In genomic region chr6:39574555-39574869, GRCm38 (mm10) we compare ENCODE assay signal across 8 mouse cellular contexts. TPM values are rescaled to one million over a fixed set of nuclear protein-coding genes. Genes with fewer than 3 reads are reported as not detected.
A peak's percentile ranks its signal among the peaks of the same experiment; 100 is the strongest.
DNase-seq lines count a peak whose midpoint lies in the region; ATAC-seq lines count a peak whose summit lies in the region.

No protein-coding gene starts in this region.

- peak overlapping the region; percentile 71 for H3K4me2 ChIP-seq in embryonic facial prominence, embryonic 14.5 days (ENCODE audit: low read depth, low read length)
- H3K4me2 ChIP-seq in hindbrain, embryonic 13.5 days = peak overlapping the region; percentile 77
- H3K4me2 ChIP-seq in limb, embryonic 15.5 days = peak overlapping the region; percentile 86
- H3K4me2 ChIP-seq in stomach, embryonic 16.5 days (ENCODE audit: low read depth, low read length) = peak overlapping the region; percentile 69

- peak overlapping the region; percentile 81 for H3K4me3 ChIP-seq in embryonic facial prominence, embryonic 14.5 days (ENCODE audit: low read depth, low read length)
- peak overlapping the region; percentile 79 for H3K4me3 ChIP-seq in hindbrain, embryonic 13.5 days
- peak overlapping the region; percentile 96 for H3K4me3 ChIP-seq in limb, embryonic 15.5 days
- peak overlapping the region; percentile 82 for H3K4me3 ChIP-seq in stomach, embryonic 16.5 days (replicated peaks; ENCODE audit: low read length)

- 21% methylated on average over 10 of the region's 10 CpGs for WGBS in embryonic facial prominence, embryonic 14.5 days
- 27% methylated on average over 10 of the region's 10 CpGs for WGBS in hindbrain, embryonic 13.5 days
- WGBS in limb, embryonic 15.5 days = 19% methylated on average over 10 of the region's 10 CpGs
- WGBS in stomach, embryonic 16.5 days = 23% methylated on average over 10 of the region's 10 CpGs

- H3K9ac ChIP-seq in embryonic facial prominence, embryonic 14.5 days (ENCODE audit: low read depth, low read length) = peak overlapping the region; percentile 91
- H3K9ac ChIP-seq in hindbrain, embryonic 13.5 days = peak overlapping the region; percentile 93
- H3K9ac ChIP-seq in limb, embryonic 15.5 days = peak overlapping the region; percentile 84
- peak overlapping the region; percentile 94 for H3K9ac ChIP-seq in stomach, embryonic 16.5 days (ENCODE audit: low read length)

- peaks cover 16% of the 10 kb centered on the region for H3K4me1 ChIP-seq in embryonic facial prominence, embryonic 14.5 days (ENCODE audit: control insufficient read depth, insufficient read depth, low read length)
- peaks cover 15% of the 10 kb centered on the region for H3K4me1 ChIP-seq in hindbrain, embryonic 13.5 days (replicated peaks)
- H3K4me1 ChIP-seq in limb, embryonic 15.5 days = peaks cover 14% of the 10 kb centered on the region
- peaks cover 11% of the 10 kb centered on the region for H3K4me1 ChIP-seq in stomach, embryonic 16.5 days (ENCODE audit: control insufficient read depth, insufficient read depth, low read length)

- H3K27ac ChIP-seq in embryonic facial prominence, embryonic 14.5 days (replicated peaks; ENCODE audit: low read depth, low read length) = 0 out of 2 replicates have a peak overlapping the region, but pooled peaks have one; percentile 91
- peak overlapping the region; percentile 97 for H3K27ac ChIP-seq in hindbrain, embryonic 13.5 days
- H3K27ac ChIP-seq in limb, embryonic 15.5 days = peak overlapping the region; percentile 93
- H3K27ac ChIP-seq in stomach, embryonic 16.5 days (ENCODE audit: low read length) = peak overlapping the region; percentile 87; the same call in 1 of the 2 replicates

- H3K9me3 ChIP-seq in embryonic facial prominence, embryonic 14.5 days (ENCODE audit: control insufficient read depth, low read length) = no peaks in the 10 kb centered on the region
- H3K9me3 ChIP-seq in hindbrain, embryonic 13.5 days = no peaks in the 10 kb centered on the region
- H3K9me3 ChIP-seq in limb, embryonic 15.5 days = no peaks in the 10 kb centered on the region
- H3K9me3 ChIP-seq in stomach, embryonic 16.5 days (replicated peaks; ENCODE audit: control insufficient read depth, low read length) = no peaks in the 10 kb centered on the region

- peaks cover 29% of the 10 kb centered on the region for H3K36me3 ChIP-seq in embryonic facial prominence, embryonic 14.5 days (ENCODE audit: control insufficient read depth, insufficient read depth, low read length)
- H3K36me3 ChIP-seq in hindbrain, embryonic 13.5 days = peaks cover 32% of the 10 kb centered on the region
- H3K36me3 ChIP-seq in limb, embryonic 15.5 days = peaks cover 33% of the 10 kb centered on the region
- peaks cover 2% of the 10 kb centered on the region; the same call in 1 of the 2 replicates for H3K36me3 ChIP-seq in stomach, embryonic 16.5 days (ENCODE audit: control insufficient read depth, insufficient read depth, low read length)

- 0 out of 2 replicates have a peak, but pooled peaks have one; percentile 14 for ATAC-seq in embryonic facial prominence, embryonic 14.5 days (ENCODE audit: low read depth)
- ATAC-seq in hindbrain, embryonic 13.5 days (ENCODE audit: low FRiP score) = peak; percentile 59
- no peak; the same call in 1 of the 2 replicates for ATAC-seq in limb, embryonic 15.5 days (ENCODE audit: insufficient number of reproducible peaks, low FRiP score, low TSS enrichment, low read depth)
- ATAC-seq in stomach, embryonic 16.5 days (ENCODE audit: insufficient read depth, low FRiP score) = no peak; the same call in 1 of the 2 replicates

- no peaks in the 10 kb centered on the region for H3K27me3 ChIP-seq in embryonic facial prominence, embryonic 14.5 days (replicated peaks; ENCODE audit: control insufficient read depth, insufficient read depth, low read length)
- H3K27me3 ChIP-seq in hindbrain, embryonic 13.5 days = no peaks in the 10 kb centered on the region
- H3K27me3 ChIP-seq in limb, embryonic 15.5 days = no peaks in the 10 kb centered on the region
- H3K27me3 ChIP-seq in stomach, embryonic 16.5 days (ENCODE audit: control insufficient read depth, insufficient read depth, low read length) = no peaks in the 10 kb centered on the region

- peak; percentile 38 for DNase-seq in ovary, postnatal 36 days (ENCODE audit: low spot score)
- no peak for DNase-seq in ovary, postnatal 14 days (ENCODE audit: low spot score)
- no peak for DNase-seq in embryonic facial prominence, embryonic 14.5 days (ENCODE audit: low spot score)
- DNase-seq in retina, postnatal 1 day = no peak
- no peak for DNase-seq in retina, embryonic 14.5 days (ENCODE audit: low spot score)

RNA-seq across cellular contexts. Expression of gene Adck2, which starts 0.8 kb away (rescaled TPM):
- 27.3 and 32.8 TPM in 2 replicates for polyA plus RNA-seq in embryonic facial prominence, embryonic 14.5 days (2014; fragmentation: Nextera tagmentation; extraction: Ambion mirVana)
- polyA plus RNA-seq in hindbrain, embryonic 13.5 days (2015; fragmentation: Nextera tagmentation; extraction: Ambion mirVana) = 41.4 and 46.9 TPM in 2 replicates
- 36.6 and 48.3 TPM in 2 replicates for polyA plus RNA-seq in limb, embryonic 15.5 days (2015; fragmentation: Nextera tagmentation; extraction: Ambion mirVana)
- 33.5 and 34.8 TPM in 2 replicates for polyA plus RNA-seq in stomach, embryonic 16.5 days (2015; fragmentation: Nextera tagmentation; extraction: Ambion mirVana)

RNA-seq across cellular contexts. Expression of gene Gm42420, which starts 11.0 kb away (rescaled TPM):
- polyA plus RNA-seq in embryonic facial prominence, embryonic 14.5 days (2014; fragmentation: Nextera tagmentation; extraction: Ambion mirVana) = not detected in 2 replicates
- 2.1 TPM in 1 of 2 replicates, not detected in the other for polyA plus RNA-seq in hindbrain, embryonic 13.5 days (2015; fragmentation: Nextera tagmentation; extraction: Ambion mirVana)
- 1.6 and 3.1 TPM in 2 replicates for polyA plus RNA-seq in limb, embryonic 15.5 days (2015; fragmentation: Nextera tagmentation; extraction: Ambion mirVana)
- polyA plus RNA-seq in stomach, embryonic 16.5 days (2015; fragmentation: Nextera tagmentation; extraction: Ambion mirVana) = 0.43 and 2.1 TPM in 2 replicates

RNA-seq across cellular contexts. Expression of gene Dennd2a, which starts 16.8 kb away (rescaled TPM):
- 24.0 and 28.4 TPM in 2 replicates for polyA plus RNA-seq in embryonic facial prominence, embryonic 14.5 days (2014; fragmentation: Nextera tagmentation; extraction: Ambion mirVana)
- 25.4 and 27.5 TPM in 2 replicates for polyA plus RNA-seq in hindbrain, embryonic 13.5 days (2015; fragmentation: Nextera tagmentation; extraction: Ambion mirVana)
- 16.6 and 21.7 TPM in 2 replicates for polyA plus RNA-seq in limb, embryonic 15.5 days (2015; fragmentation: Nextera tagmentation; extraction: Ambion mirVana)
- 10.8 and 10.9 TPM in 2 replicates for polyA plus RNA-seq in stomach, embryonic 16.5 days (2015; fragmentation: Nextera tagmentation; extraction: Ambion mirVana)

RNA-seq across cellular contexts. Expression of gene Ndufb2, which starts 17.9 kb away (rescaled TPM):
- 343 and 390 TPM in 2 replicates for polyA plus RNA-seq in embryonic facial prominence, embryonic 14.5 days (2014; fragmentation: Nextera tagmentation; extraction: Ambion mirVana)
- polyA plus RNA-seq in hindbrain, embryonic 13.5 days (2015; fragmentation: Nextera tagmentation; extraction: Ambion mirVana) = 410 and 414 TPM in 2 replicates
- polyA plus RNA-seq in limb, embryonic 15.5 days (2015; fragmentation: Nextera tagmentation; extraction: Ambion mirVana) = 272 and 308 TPM in 2 replicates
- polyA plus RNA-seq in stomach, embryonic 16.5 days (2015; fragmentation: Nextera tagmentation; extraction: Ambion mirVana) = 307 and 337 TPM in 2 replicates

Comparison
In these comparisons a context has a peak if more than half of its experiments do, and no peak if none do; other contexts are left out.
1. ATAC-seq: peak in embryonic facial prominence, embryonic 14.5 days (single experiment) and hindbrain, embryonic 13.5 days (single experiment); none in limb, embryonic 15.5 days (single experiment) and stomach, embryonic 16.5 days (single experiment).
2. Peak in every context shown above with its lines, with median percentiles within 50 percentile points of each other: H3K27ac ChIP-seq, H3K4me2 ChIP-seq, H3K4me3 ChIP-seq and H3K9ac ChIP-seq.